Mouse (Mus musculus) liver, postnatal 0 days (tissue): ENCODE results near the gene Pagr1b. TPM values are rescaled to one million over a fixed set of nuclear protein-coding genes. Genes with fewer than 3 reads are reported as not detected.
A peak's percentile ranks its signal among the peaks of the same experiment; 100 is the strongest.

Source experiments
- ATAC-seq: fragments of 200-750 bp; cut with Nextera tagmentation; 2 replicates; pipeline ENCODE4 v1.8.0; 2017; ENCODE audit warnings: mild to moderate bottlenecking, moderate library complexity
- DNase-seq: peaks from one replicate; pipeline ENCODE4 v3.0.0-alpha.2; 2016
- H3K27ac ChIP-seq: fragments of 300-500 bp; sonication (generic); 2 replicates; pipeline ENCODE4 v1.5.1; 2014; ENCODE audit warnings: antibody characterized with exemption, moderate library complexity, mild to moderate bottlenecking, low read depth
- H3K27me3 ChIP-seq: fragments of 300-500 bp; sonication (generic); 2 replicates; pipeline ENCODE4 v1.6.1; 2014; ENCODE audit warnings: low read length, control low read depth, mixed read lengths; ENCODE audit not compliant: insufficient read depth
- H3K36me3 ChIP-seq: fragments of 300-500 bp; sonication (generic); replicated peaks from 2 replicates; pipeline ENCODE4 v1.6.1; 2014; ENCODE audit warnings: mild to moderate bottlenecking, control low read depth, low read length, moderate library complexity, mixed read lengths; ENCODE audit not compliant: insufficient read depth
- H3K4me1 ChIP-seq: fragments of 300-500 bp; sonication (generic); 2 replicates; pipeline ENCODE4 v1.6.1; 2014; ENCODE audit warnings: antibody characterized with exemption, mild to moderate bottlenecking, control low read depth; ENCODE audit not compliant: insufficient read depth
- H3K4me2 ChIP-seq: fragments of 300-500 bp; sonication (generic); 2 replicates; pipeline ENCODE4 v1.6.1; 2014; ENCODE audit warnings: low read depth, mild to moderate bottlenecking, low read length, moderate library complexity, mixed read lengths
- H3K4me3 ChIP-seq: fragments of 300-500 bp; sonication (generic); 2 replicates; pipeline ENCODE4 v1.5.1; 2014; ENCODE audit warnings: low read depth, low read length
- H3K9ac ChIP-seq: fragments of 300-500 bp; sonication (generic); replicated peaks from 2 replicates; pipeline ENCODE4 v1.6.1; 2014; ENCODE audit warnings: mild to moderate bottlenecking, moderate library complexity
- H3K9me3 ChIP-seq: fragments of 300-500 bp; sonication (generic); 2 replicates; pipeline ENCODE4 v1.6.1; 2016; ENCODE audit warnings: mild to moderate bottlenecking, control low read depth, low read length, mixed read lengths
- CTCF ChIP-seq: sonication (generic); IDR thresholded peaks from 2 replicates; pipeline ENCODE4 v1.5.1; 2016; ENCODE audit warnings: antibody characterized with exemption, low read depth
- EP300 ChIP-seq: IDR thresholded peaks from 2 replicates; pipeline ENCODE4 v1.6.1; 2016; ENCODE audit warnings: antibody characterized with exemption, low read depth, mild to moderate bottlenecking
- WGBS: fragments of 180-500 bp; shearing (Covaris S2); extraction: QIAGEN DNeasy Blood & Tissue Kit; methylation state at CpG from one replicate; pipeline ENCODE4 v1.1.7; 2014; ENCODE audit not compliant: insufficient replicate concordance; 5-methylcytosine and 5-hydroxymethylcytosine counted together
- polyA plus RNA-seq: library from polyadenylated mRNA; unstranded; fragments of >200 nt; fragmentation: Nextera tagmentation; extraction: Ambion mirVana; gene quantifications from 2 replicates; pipeline ENCODE4 v1.2.1, GENCODE M21; 2015

Gene Pagr1b
- polyA plus RNA-seq, 1 experiment from 2014 or later: 0.26 TPM

DNA sequence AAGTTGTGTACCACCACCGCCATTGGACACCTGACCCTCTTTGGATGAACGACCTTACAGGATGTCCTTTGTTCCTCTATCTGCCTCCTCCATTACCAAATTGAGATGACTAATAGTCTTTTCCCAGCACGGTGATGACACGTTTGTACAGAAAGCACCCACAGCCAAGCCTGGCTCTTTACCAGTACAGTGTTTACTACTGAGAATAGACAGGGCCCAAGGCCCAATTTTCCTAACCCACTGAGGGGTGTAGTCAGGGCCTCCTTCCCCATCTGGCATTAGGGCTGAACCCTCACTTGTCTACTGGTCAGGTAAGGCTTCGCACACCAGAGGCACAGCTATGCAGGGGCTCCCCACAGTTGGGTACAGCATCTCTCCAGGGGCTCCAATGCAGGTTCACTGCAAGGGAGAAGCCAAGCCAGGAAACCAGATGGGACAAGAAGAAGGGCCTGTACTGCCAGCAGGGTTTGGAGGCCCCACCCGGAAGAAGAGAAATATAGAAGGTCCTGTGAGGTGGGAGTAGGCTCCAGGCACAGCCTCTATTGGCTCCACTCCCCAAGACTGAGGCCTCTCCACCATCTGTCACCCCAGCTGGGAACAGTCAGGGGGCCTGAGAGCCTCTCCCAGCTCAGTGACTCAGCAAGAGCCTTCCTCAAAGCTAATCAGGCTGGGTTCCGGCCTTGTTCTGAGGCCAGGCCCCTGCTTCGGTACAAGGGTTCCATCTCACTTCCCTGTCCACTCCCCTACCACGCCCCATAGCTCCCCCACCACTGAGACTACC is 7.9 kb downstream of the Pagr1b start:
- Histone ChIP-seq H3K4me1 (peaks cover 32% of the 10 kb centered on the region), H3K27ac (peak overlapping the region; percentile 94), H3K9ac (peak overlapping the region; percentile 52), H3K36me3 (peaks cover 4% of the 10 kb centered on the region; the same call in 1 of the 2 replicates), H3K27me3 (no peaks in the 10 kb centered on the region), H3K4me2 (peak overlapping the region; percentile 1), H3K4me3 (no peak overlapping the region), H3K9me3 (no peaks in the 10 kb centered on the region)
- peak; percentile 72 for DNase-seq
- ATAC-seq: peak; percentile 93
- peak; percentile 7 for TF ChIP-seq EP300
- TF ChIP-seq CTCF: no peak
- WGBS: 44% methylated on average over 9 of the region's 9 CpGs

DNA sequence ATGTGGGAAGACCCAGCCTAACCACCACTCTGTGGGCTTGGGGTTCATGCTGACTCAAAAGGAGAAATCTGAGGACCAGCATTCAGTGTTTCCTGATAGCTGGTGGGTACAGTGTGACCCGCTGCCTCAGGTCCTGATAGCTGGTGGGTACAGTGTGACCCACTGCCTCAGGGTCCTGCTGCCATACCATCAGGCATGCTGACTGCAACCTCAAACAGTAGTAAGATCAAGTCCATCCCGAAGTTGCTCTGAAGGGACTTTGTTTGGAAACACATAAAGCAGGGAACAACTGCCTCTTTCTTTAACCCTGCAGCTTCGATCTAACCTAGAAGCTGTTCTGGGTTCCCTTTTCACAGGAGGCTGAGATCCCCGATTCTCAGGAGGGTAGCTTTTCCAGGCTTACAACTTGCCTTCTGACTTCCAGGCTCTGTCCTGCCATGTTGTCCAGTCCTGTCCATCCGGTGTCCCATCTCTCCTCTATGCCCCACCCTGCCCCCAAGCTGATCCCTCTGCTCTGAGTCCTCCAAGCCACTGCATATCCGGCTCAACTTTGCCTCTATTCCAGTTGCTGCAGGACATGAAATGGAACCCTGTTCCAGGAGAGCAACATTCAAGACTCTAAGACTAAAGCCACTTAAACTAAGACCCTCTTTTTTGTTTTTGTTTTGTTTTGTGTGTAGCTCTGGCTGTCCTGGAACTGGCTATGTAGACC is 8.8 kb downstream of the Pagr1b start:
- peak overlapping the region; percentile 94 for H3K27ac ChIP-seq
- TF ChIP-seq CTCF: no peak
- TF ChIP-seq EP300: no peak
- no peak overlapping the region for H3K9ac ChIP-seq
- H3K36me3 ChIP-seq: no peaks in the 10 kb centered on the region; the same call in 1 of the 2 replicates
- peaks cover 28% of the 10 kb centered on the region for H3K4me1 ChIP-seq
- no peaks in the 10 kb centered on the region for H3K27me3 ChIP-seq
- H3K4me3 ChIP-seq: no peak overlapping the region
- no peak overlapping the region for H3K4me2 ChIP-seq
- DNase-seq: no peak
- H3K9me3 ChIP-seq: no peaks in the 10 kb centered on the region
- ATAC-seq: no peak
- 81% methylated on average over 6 of the region's 6 CpGs for WGBS

DNA sequence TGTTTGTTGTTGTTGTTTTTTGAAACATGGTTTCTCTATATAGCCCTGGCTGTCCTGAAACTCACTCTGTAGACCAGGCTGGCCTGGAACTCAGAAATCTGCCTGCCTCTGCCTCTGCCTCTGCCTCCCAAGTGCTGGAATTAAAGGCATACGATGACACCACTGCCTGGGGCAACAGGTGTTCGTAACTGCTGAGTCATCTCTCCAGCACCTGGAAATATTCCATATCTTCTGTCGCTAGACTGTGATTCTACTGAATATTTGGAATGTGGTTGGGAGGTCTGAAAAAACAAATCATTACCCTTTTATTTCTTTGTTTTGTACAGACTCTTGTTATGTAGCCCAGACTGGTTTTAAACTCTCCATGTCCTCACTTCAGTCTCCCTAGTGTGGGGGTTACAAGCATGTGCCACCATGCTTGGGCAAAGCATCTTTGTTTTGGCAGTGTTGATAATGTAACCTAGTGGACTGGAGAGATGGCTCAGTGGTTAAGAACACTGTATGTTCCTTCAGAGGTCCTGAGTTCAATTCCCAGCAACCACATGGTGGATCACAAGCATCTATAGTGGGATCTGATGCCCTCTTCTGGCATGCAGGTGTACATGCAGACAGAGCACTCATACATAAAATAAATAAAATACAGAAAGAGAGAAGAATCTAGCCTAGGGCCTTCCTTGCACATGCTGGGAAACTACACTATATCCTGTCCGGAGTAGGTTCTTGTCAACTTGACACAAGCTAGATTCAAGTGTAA is 12.0 kb downstream of the Pagr1b start:
- Histone ChIP-seq H3K4me3 (no peak overlapping the region), H3K27ac (no peak overlapping the region)
- DNase-seq: no peak

DNA sequence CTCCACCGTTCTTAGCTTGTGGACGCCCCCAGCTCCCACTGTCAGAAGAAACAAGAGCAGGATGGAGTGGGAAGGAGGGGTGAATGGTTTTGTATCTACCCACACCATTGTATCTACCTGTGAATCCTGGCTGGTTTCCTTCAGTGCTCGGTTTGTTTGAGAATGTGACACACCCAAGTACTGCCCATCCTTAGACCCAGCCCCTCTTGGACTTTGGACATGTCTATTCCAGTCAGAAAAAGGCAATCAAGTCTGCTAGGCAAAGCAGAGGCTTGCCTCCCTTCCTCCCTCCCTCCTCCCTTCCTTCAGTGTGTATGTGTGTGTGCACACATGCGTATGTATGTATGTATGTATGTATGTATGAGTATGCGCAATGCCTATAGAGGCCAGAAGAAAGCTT is 12.7 kb downstream of the Pagr1b start:
- Histone ChIP-seq H3K4me3 (no peak overlapping the region), H3K36me3 (peaks cover 2% of the 10 kb centered on the region; the same call in 1 of the 2 replicates), H3K27ac (no peak overlapping the region), H3K9me3 (no peaks in the 10 kb centered on the region), H3K4me2 (no peak overlapping the region), H3K9ac (no peak overlapping the region), H3K27me3 (no peaks in the 10 kb centered on the region), H3K4me1 (peaks cover 15% of the 10 kb centered on the region)
- DNase-seq: no peak
- TF ChIP-seq CTCF (no peak), EP300 (no peak)
- WGBS: 82% methylated on average over 5 of the region's 5 CpGs
- no peak for ATAC-seq

More for the DNA sequence above, 12.0 kb downstream of the Pagr1b start:
- Histone ChIP-seq H3K36me3 (no peaks in the 10 kb centered on the region; the same call in 1 of the 2 replicates), H3K9me3 (no peaks in the 10 kb centered on the region), H3K4me2 (no peak overlapping the region), H3K27me3 (no peaks in the 10 kb centered on the region), H3K4me1 (peaks cover 21% of the 10 kb centered on the region), H3K9ac (no peak overlapping the region)
- TF ChIP-seq EP300 (no peak), CTCF (peak; percentile 54)
- 87% methylated on average over 4 of the region's 4 CpGs for WGBS
- no peak for ATAC-seq

DNA sequence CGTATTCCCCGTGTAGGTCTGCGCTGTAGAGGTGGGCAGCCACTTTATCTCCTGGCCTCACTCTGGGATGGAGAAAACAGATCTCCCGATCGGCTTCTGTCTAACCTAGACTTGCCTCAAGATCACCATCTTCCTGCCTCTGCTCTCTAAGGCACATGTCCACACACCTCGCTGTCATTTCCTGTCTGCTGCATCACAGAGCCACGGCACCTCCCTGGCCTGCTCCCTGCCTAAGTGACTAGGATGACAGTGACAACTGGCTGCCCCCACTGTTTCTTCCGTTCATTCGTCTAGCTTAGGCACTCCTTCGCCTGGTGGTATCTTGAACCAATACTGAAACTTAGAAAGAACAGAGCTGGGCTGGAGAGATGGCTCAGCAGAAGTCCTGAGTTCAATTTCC is 16.7 kb downstream of the Pagr1b start:
- 58% methylated on average over 10 of the region's 10 CpGs for WGBS
- no peak for DNase-seq
- H3K27ac ChIP-seq: no peak overlapping the region
- ATAC-seq: no peak
- peaks cover 18% of the 10 kb centered on the region for H3K36me3 ChIP-seq
- H3K9ac ChIP-seq: no peak overlapping the region
- H3K4me2 ChIP-seq: no peak overlapping the region
- 0 out of 2 replicates have a peak, but pooled peaks cover 3% of the 10 kb centered on the region for H3K9me3 ChIP-seq
- H3K27me3 ChIP-seq: no peaks in the 10 kb centered on the region
- no peak for TF ChIP-seq CTCF
- TF ChIP-seq EP300: no peak
- no peaks in the 10 kb centered on the region for H3K4me1 ChIP-seq
- H3K4me3 ChIP-seq: no peak overlapping the region

DNA sequence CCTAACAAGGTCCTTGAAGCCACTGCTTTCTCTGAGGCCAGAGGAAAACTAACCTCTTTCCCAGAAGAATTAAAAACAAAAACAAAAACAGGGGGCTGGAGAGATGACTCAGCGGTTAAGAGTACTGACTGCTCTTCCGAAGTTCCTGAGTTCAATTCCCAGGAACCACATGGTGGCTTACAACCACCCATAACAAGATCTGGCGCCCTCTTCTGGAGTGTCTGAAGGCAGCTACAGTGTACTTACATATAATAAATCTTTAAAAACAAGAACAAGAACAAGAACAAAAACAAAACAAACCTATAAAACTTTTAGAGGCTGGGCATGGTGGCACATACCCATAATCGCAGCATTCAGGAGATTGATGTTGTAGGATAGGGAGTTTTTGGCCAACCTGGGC is 19.8 kb downstream of the Pagr1b start:
- Histone ChIP-seq H3K4me3 (no peak overlapping the region), H3K27ac (no peak overlapping the region), H3K36me3 (peaks cover 26% of the 10 kb centered on the region), H3K9ac (no peak overlapping the region), H3K27me3 (no peaks in the 10 kb centered on the region), H3K4me1 (no peaks in the 10 kb centered on the region), H3K9me3 (0 out of 2 replicates have a peak, but pooled peaks cover 3% of the 10 kb centered on the region), H3K4me2 (no peak overlapping the region)
- DNase-seq: no peak
- 75% methylated on average over 4 of the region's 4 CpGs for WGBS
- no peak for ATAC-seq
- peak; percentile 43 for TF ChIP-seq CTCF
- no peak for TF ChIP-seq EP300
